Mouse (Mus musculus) frontal cortex, postnatal 10 days (tissue): ENCODE measurements at regions not wholly inside any gene's neighbourhood (a gene's known extent, or its start where the extent isn't known, plus 50 kb on each side); places are given as distances from the start of the nearest gene placed in this dataset.

Experiments used
- DNase-seq, 2 experiments: peaks; one replicate each; pipeline ENCODE4 v3.0.0; 2022; ENCODE audit warnings: low spot score in 2 of 2, mixed read lengths in 1 of 2

DNA sequence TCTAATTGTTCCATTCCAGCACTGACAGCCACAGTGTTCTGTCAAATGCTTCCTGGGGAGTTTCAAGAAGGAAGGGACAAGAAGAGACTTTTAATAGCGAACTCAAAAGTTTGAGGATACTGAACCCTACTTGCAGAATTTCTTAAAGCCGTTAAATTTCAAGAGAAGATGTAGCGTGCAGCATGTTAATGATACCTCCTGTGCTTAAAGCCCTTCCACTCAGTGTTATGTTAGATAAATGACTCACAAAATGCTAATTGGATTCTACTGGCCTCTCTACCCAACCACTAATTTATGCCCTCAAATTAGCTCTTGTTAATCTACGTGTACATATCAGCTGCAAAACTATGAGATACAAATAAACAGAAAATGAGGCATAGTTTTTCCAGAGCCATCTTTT is 541.8 kb upstream of the Cdh20 start:
- no peak for DNase-seq

DNA sequence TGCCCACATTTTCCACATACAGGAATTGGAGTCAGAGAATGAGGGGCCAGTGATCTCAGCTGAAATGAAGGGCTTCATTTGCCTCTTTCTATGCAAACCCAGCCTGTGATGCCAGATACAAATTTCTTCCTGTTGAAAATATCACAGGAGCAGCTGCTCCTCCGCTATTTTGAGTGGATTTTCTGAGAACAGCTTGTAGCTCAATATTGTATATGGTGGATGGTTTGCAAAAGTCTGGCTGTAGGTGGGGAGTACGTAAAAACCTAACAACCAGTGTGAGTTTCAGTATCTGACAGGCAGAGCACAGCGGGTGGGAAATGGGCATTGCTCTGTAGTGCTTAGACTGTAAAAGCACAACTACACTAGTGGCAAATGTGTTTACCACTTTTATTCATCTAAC is 541.4 kb upstream of the Cdh20 start:
- peak; percentile 24 to 55 for DNase-seq

DNA sequence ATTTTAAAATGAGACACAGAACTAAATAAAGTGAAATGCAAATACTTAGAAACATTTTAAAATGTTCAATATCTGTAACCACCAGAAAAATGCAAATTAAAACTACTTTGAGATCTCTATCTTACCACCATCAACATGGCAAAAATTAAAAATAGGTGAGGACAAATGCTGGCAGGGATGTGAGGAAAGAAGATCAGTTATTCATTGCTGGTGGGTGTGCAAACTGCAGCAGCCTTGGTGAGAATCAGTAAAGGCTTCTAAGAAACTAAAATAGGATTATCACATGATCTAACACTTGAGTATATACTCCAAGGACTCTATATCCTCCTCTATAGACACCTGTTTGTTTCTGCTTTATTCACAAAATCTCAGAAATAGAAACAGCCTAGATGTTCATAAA is 526.7 kb upstream of the Cdh20 start:
- DNase-seq, result no peak

DNA sequence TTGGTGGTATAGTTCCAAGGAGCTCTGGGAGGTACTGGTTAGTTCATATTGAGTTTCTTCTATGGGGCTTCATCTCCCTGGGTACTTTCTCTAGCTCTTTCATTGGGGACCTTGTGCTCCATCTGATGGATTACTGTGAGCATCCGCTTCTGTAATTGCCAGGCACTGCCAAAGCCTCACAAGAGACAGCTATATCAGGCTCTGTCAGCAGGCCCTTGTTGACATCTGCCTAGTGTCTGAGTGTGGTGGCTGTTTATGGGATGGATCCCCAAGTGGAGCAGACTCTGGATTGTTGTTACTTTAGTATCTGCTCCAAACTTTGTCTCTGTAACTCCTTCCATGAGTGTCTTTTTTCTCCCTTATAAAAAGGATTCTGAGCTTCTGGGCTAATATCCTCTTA is 502.6 kb upstream of the Cdh20 start:
- no peak for DNase-seq

DNA sequence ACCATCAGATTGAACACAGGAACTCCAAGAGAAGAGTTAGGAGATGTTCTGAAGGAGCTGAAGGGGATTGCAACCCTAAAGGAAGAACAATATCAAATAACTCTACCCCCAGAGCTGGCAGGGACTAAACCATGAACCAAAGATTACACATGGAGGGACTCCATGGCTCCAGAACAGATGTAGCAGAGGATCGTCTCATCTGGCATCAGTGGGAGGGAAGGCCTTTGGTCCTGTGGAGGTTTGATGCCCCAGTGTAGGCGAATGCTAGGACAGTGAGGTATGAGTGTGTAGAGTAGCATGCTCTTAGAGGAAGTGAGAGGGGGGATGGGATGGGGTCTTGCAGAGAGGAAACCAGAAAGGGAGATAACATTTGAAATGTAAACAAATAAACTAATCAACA is 460.4 kb upstream of the Cdh20 start:
- no peak for DNase-seq

DNA sequence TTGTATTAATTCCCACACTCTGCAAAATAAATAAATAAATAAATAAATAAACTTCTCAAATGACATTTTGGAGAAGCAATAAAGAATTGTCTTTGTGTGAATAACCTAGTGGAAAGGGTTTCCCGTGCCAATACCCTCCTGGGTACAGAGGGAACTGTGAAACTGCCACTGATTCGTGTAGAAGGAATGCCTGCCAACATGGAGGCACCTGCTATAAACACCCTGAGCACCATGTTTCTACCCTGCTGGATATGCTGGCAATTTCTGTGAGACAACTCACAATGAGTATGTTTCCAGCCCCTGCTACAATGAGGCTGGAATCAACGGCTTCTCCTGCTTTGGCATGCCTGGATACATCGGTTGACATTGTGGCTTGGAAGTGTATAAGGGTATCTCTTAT is 456.7 kb upstream of the Cdh20 start:
- DNase-seq, result no peak

DNA sequence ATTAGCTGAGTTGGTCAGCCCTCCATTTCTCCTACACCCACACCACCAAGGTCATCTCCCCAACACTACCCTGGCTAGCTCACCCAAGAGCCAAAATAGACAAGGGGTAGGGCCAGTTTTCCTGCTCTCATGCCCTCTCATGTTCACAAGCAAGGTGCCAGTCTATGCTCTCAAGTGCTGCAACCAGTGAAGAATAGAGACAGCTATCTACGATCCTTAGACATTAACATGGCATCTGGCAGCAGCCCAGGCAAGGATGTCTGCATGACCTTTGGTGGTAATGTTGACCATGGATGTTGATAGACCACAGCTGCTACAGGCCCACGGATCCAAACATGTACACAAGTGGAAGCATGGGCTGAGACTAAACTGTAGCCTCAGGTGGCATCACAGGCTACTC is 453.3 kb upstream of the Cdh20 start:
- no peak for DNase-seq

DNA sequence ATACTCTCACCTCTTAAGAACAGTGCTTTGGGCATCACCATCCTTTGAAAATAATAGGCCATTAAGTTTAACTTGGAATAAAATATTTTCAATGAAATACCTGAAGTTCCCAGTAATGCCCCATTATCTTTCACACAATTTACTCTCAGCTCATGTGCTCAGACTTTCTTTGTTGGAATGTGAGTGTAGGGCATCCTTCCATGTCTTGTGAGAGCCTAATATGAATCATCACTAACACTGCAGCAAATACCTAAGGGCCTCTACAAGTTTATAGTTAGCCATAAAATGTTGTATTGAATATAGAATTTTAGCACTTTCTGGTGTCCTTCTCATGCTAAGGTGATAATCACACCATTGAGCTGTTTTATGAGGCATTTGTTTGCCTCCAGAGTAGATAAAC is 450.3 kb upstream of the Cdh20 start:
- no peak for DNase-seq

DNA sequence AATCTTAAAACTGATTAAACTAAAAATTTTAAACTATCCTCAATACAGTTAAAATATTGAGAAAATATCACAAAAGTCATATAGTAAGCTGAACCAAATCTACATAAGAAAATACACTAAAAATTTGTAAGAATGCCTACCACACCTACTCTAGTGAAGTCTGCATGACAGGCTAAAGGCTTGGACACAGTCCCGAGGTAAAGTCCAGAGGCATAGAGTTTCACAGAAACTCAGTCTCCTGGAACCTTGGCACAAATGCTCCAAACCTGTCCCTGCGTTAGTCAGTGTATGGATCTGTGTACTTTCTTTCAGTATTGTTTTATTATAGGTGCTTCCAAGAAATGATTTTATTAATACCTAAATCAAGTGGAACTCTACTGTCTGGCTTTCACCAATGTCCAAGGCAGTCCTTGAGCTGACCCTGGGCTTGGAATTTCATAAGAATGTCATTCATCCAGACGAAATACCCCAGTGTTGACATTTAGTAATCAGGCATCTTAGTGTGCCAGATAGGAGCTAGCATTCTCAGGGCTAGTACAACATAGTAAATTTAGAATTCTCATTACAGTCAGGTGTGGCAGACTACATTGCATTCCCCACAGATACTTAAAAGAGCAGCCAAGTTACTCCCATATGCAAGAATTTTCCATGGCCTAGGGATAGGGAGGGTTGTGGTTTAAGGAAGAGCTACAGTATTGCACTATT is 435.5 kb upstream of the Cdh20 start:
- no peak for DNase-seq

DNA sequence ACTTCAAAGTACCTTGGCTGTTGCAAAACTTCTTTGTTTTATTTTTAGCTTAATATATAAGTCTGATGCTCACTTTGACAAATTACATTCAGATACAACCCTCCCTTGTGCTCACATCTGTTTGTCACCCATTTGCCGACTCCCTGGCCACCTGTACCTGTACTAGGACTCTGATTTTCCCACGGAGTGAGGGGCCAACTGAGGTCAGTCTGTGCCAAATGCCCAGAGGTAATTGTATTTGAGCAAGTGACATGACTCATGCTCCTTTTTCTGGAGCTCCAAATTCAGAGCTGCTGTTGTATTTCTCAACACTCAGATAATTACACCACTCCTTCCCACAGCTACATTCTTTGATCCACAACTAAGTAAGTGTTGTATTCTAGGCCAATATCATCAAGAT is 434.8 kb upstream of the Cdh20 start:
- no peak for DNase-seq
